Comparison of ENCODE assay signal across 19 mouse cellular contexts in the genomic region with DNA sequence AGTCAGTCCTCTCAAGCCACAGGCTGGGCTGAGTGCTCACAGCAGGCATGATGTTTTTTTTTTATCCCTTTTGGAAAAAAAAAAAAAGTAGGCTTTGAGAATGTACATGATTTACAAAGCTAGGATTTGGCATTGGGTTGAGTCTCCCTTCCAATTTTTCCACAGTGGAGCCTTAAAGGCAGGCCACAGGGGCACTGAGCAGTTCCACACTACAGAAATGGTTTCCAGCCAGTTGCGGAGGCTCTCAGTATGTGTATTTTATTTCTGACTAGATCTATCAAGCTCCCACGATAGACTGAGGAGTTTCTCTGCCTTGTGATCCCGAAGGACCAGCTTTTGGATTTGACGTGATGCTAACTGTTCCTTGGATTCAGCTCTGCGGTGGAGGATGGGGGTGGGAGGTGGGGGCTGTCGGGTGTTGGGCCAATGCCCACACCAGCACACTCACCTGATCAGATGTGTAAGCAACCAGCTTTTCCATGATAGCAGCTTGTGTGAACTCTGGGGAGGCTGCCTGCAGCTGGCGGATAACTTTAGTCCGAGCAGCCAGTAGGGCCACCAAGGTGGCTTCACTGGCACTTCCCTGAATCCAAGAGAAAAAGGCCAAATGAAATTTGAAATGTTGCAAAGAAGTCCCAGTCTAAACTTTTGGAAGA. TPM values are rescaled to one million over a fixed set of nuclear protein-coding genes. Genes with fewer than 3 reads are reported as not detected.
DNase-seq lines count a peak whose midpoint lies in the region; ATAC-seq and TF ChIP-seq lines count a peak whose summit lies in the region.
"Had no signal": no experiment of that assay in that cellular context is flagged by ENCODE, and none has a peak within 500 bp of the region (broad histone marks: within the 10 kb centered on the region; RNA-seq: fewer than 3 reads in every experiment).

No protein-coding gene starts in this region.

- WGBS in heart, postnatal 0 days: 68% methylated on average over 8 of the region's 8 CpGs
- WGBS in heart, adult 2 months: 75% methylated on average over 8 of the region's 8 CpGs
- WGBS in lung, embryonic 15.5 days: 65% methylated on average over 8 of the region's 8 CpGs
- 61% methylated on average over 8 of the region's 8 CpGs for WGBS in intestine, embryonic 16.5 days
- WGBS in stomach, embryonic 16.5 days: 54% methylated on average over 8 of the region's 8 CpGs

- no peaks in the 10 kb centered on the region for H3K36me3 ChIP-seq in heart, postnatal 0 days (replicated peaks; ENCODE audit: control insufficient read depth, insufficient read depth, low read length)
- no peaks in the 10 kb centered on the region for H3K36me3 ChIP-seq in heart, adult 2 months (ENCODE audit: control insufficient read depth, insufficient read depth, low read length)
- H3K36me3 ChIP-seq in lung, embryonic 15.5 days: no peaks in the 10 kb centered on the region
- no peaks in the 10 kb centered on the region for H3K36me3 ChIP-seq in intestine, embryonic 16.5 days (ENCODE audit: control insufficient read depth, insufficient read depth, low read length)
- H3K36me3 ChIP-seq in stomach, embryonic 16.5 days (ENCODE audit: control insufficient read depth, insufficient read depth, low read length): no peaks in the 10 kb centered on the region

- no peaks in the 10 kb centered on the region for H3K9me3 ChIP-seq in heart, postnatal 0 days (replicated peaks; ENCODE audit: control insufficient read depth, low read length)
- H3K9me3 ChIP-seq in lung, embryonic 15.5 days: no peaks in the 10 kb centered on the region
- H3K9me3 ChIP-seq in intestine, embryonic 16.5 days (ENCODE audit: control insufficient read depth, low read length): no peaks in the 10 kb centered on the region
- no peaks in the 10 kb centered on the region for H3K9me3 ChIP-seq in stomach, embryonic 16.5 days (replicated peaks; ENCODE audit: control insufficient read depth, low read length)
- H3K9me3 ChIP-seq: megakaryocyte, embryonic 14.5 days had no signal

- H3K4me1 ChIP-seq in heart, postnatal 0 days (ENCODE audit: control insufficient read depth, insufficient read depth): 0 out of 2 replicates have a peak, but pooled peaks cover 5% of the 10 kb centered on the region
- H3K4me1 ChIP-seq in heart, adult 2 months (ENCODE audit: control insufficient read depth, insufficient read depth, low read length): no peaks in the 10 kb centered on the region
- H3K4me1 ChIP-seq in lung, embryonic 15.5 days: peaks cover 26% of the 10 kb centered on the region
- peaks cover 8% of the 10 kb centered on the region; the same call in 1 of the 2 replicates for H3K4me1 ChIP-seq in intestine, embryonic 16.5 days (ENCODE audit: control insufficient read depth, insufficient read depth, low read length)
- H3K4me1 ChIP-seq in stomach, embryonic 16.5 days (ENCODE audit: control insufficient read depth, insufficient read depth, low read length): peaks cover 16% of the 10 kb centered on the region; the same call in 1 of the 2 replicates

- H3K9ac ChIP-seq in heart, postnatal 0 days (replicated peaks; ENCODE audit: low read depth, low read length): no peak overlapping the region
- H3K9ac ChIP-seq in heart, adult 2 months (ENCODE audit: low read depth, low read length): no peak overlapping the region
- no peak overlapping the region for H3K9ac ChIP-seq in lung, embryonic 15.5 days
- H3K9ac ChIP-seq in intestine, embryonic 16.5 days (ENCODE audit: low read depth, low read length): no peak overlapping the region
- no peak overlapping the region for H3K9ac ChIP-seq in stomach, embryonic 16.5 days (ENCODE audit: low read length)

- no peak overlapping the region for H3K4me2 ChIP-seq in heart, postnatal 0 days (ENCODE audit: low read depth, low read length)
- no peak overlapping the region for H3K4me2 ChIP-seq in lung, embryonic 15.5 days
- no peak overlapping the region for H3K4me2 ChIP-seq in intestine, embryonic 16.5 days (ENCODE audit: low read depth, low read length)
- no peak overlapping the region for H3K4me2 ChIP-seq in stomach, embryonic 16.5 days (ENCODE audit: low read depth, low read length)
- H3K4me2 ChIP-seq: heart, embryonic 11.5 days had no signal

- H3K27ac ChIP-seq in heart, postnatal 0 days (ENCODE audit: low read depth): peak overlapping the region; percentile 32
- no peak overlapping the region for H3K27ac ChIP-seq in heart, adult 2 months
- H3K27ac ChIP-seq in lung, embryonic 15.5 days: peak overlapping the region; percentile 37
- peak overlapping the region; percentile 79 for H3K27ac ChIP-seq in intestine, embryonic 16.5 days (ENCODE audit: low read length)
- peak overlapping the region; percentile 96 for H3K27ac ChIP-seq in stomach, embryonic 16.5 days (ENCODE audit: low read length)

- TF ChIP-seq EP300 in heart, postnatal 0 days (IDR thresholded peaks at IDR 0.05; ENCODE audit: low read depth): no peak
- TF ChIP-seq EP300 in heart, adult 2 months (IDR thresholded peaks at IDR 0.05; ENCODE audit: insufficient read depth, low read depth, low read length): no peak

- H3K79me2 ChIP-seq in heart, adult 2 months (replicated peaks; ENCODE audit: control insufficient read depth, insufficient read depth, low read length): no peaks in the 10 kb centered on the region

- intact Hi-C loops in heart, adult 2 months (cut with DNase I): no loop called here
- intact Hi-C loops in left cerebral cortex, postnatal 4 days (cut with DNase I): no loop called here

- TF ChIP-seq POLR2A in heart, adult 2 months (IDR thresholded peaks at IDR 0.05; ENCODE audit: insufficient read depth, low read depth, low read length): no peak

- no peak for ATAC-seq in heart, postnatal 0 days (ENCODE audit: insufficient read depth, low read depth)
- ATAC-seq in lung, embryonic 15.5 days (ENCODE audit: borderline replicate concordance, extremely low read depth, low FRiP score, low TSS enrichment): peak; percentile 72
- peak; percentile 37 for ATAC-seq in intestine, embryonic 16.5 days
- ATAC-seq in stomach, embryonic 16.5 days (ENCODE audit: insufficient read depth, low FRiP score): peak; percentile 67
- ATAC-seq: activated CD4-positive, CD25-positive, alpha-beta regulatory T cell, adult 4 months; midbrain, embryonic 16.5 days; Patski had no signal

- TF ChIP-seq CTCF in heart, postnatal 0 days (IDR thresholded peaks at IDR 0.05; ENCODE audit: low read depth): no peak
- TF ChIP-seq CTCF in heart, adult 2 months (IDR thresholded peaks at IDR 0.05): no peak

- no peak for DNase-seq in heart, postnatal 0 days (ENCODE audit: low spot score)
- DNase-seq in heart, adult 2 months: no peak
- DNase-seq in lung, postnatal 4 days: no peak
- no peak for DNase-seq in right cerebral cortex, postnatal 25 days
- DNase-seq in left cerebral cortex, postnatal 4 days: no peak
- DNase-seq: adrenal gland, postnatal 36 days; cerebellum, adult 2 months; gastrocnemius, postnatal 25 days; kidney, adult 18-20 months; spleen, adult 18-20 months; thymus, postnatal 25 days had no signal

- H3K4me3 ChIP-seq in heart, postnatal 0 days (ENCODE audit: low read depth, low read length): no peak overlapping the region
- H3K4me3 ChIP-seq in heart, adult 2 months: no peak overlapping the region
- H3K4me3 ChIP-seq in lung, embryonic 15.5 days: no peak overlapping the region
- no peak overlapping the region for H3K4me3 ChIP-seq in intestine, embryonic 16.5 days (ENCODE audit: low read length)
- H3K4me3 ChIP-seq in stomach, embryonic 16.5 days (replicated peaks; ENCODE audit: low read length): no peak overlapping the region
- H3K4me3 ChIP-seq: megakaryocyte, embryonic 14.5 days had no signal

- no peaks in the 10 kb centered on the region for H3K27me3 ChIP-seq in heart, postnatal 0 days (ENCODE audit: control insufficient read depth, insufficient read depth, low read length)
- H3K27me3 ChIP-seq in heart, adult 2 months (ENCODE audit: control insufficient read depth, insufficient read depth, low read length): no peaks in the 10 kb centered on the region
- no peaks in the 10 kb centered on the region for H3K27me3 ChIP-seq in lung, embryonic 15.5 days
- H3K27me3 ChIP-seq in intestine, embryonic 16.5 days (replicated peaks; ENCODE audit: control insufficient read depth, insufficient read depth, low read length): no peaks in the 10 kb centered on the region
- no peaks in the 10 kb centered on the region for H3K27me3 ChIP-seq in stomach, embryonic 16.5 days (ENCODE audit: control insufficient read depth, insufficient read depth, low read length)

RNA-seq across cellular contexts. Expression of gene Ddc, which starts 33.4 kb away (rescaled TPM):
- total RNA-seq in heart, postnatal 0 days (2014; rRNA removed; ENCODE audit: low replicate concordance): 248 and 309 TPM in 2 replicates
- polyA plus RNA-seq in heart, postnatal 0 days (2015; fragmentation: Nextera tagmentation; extraction: Ambion mirVana): 129 and 140 TPM in 2 replicates
- total RNA-seq in heart, adult 2 months (2021): 1 to 10 TPM in 1 of 2 experiments, under 1 TPM in 1; 0.91 to 1.3 TPM
- 2.3 and 4.4 TPM in 2 replicates for polyA plus RNA-seq in heart, adult 2 months (2012; rRNA removed)
- polyA plus RNA-seq in lung, embryonic 15.5 days (2015; fragmentation: Nextera tagmentation; extraction: Ambion mirVana): 15.4 and 16.4 TPM in 2 replicates
- 44.0 and 44.7 TPM in 2 replicates for polyA plus RNA-seq in intestine, embryonic 16.5 days (2015; fragmentation: Nextera tagmentation; extraction: Ambion mirVana)
- 48.7 and 49.1 TPM in 2 replicates for polyA plus RNA-seq in stomach, embryonic 16.5 days (2015; fragmentation: Nextera tagmentation; extraction: Ambion mirVana)
- total RNA-seq in left cerebral cortex, postnatal 4 days (2021): 1 to 10 TPM; 2.6 to 3.7 TPM

RNA-seq across cellular contexts. Expression of gene Fignl1, which starts 55.8 kb away (rescaled TPM):
- total RNA-seq in heart, postnatal 0 days (2014; rRNA removed; ENCODE audit: low replicate concordance): 10.8 and 11.4 TPM in 2 replicates
- 11.6 and 12.0 TPM in 2 replicates for polyA plus RNA-seq in heart, postnatal 0 days (2015; fragmentation: Nextera tagmentation; extraction: Ambion mirVana)
- total RNA-seq in heart, adult 2 months (2021): under 1 TPM; 0.21 to 0.30 TPM
- 0.15 and 1.2 TPM in 2 replicates for polyA plus RNA-seq in heart, adult 2 months (2012; rRNA removed)
- polyA plus RNA-seq in lung, embryonic 15.5 days (2015; fragmentation: Nextera tagmentation; extraction: Ambion mirVana): 86.1 and 88.1 TPM in 2 replicates
- polyA plus RNA-seq in intestine, embryonic 16.5 days (2015; fragmentation: Nextera tagmentation; extraction: Ambion mirVana): 38.1 and 40.4 TPM in 2 replicates
- 47.3 and 50.1 TPM in 2 replicates for polyA plus RNA-seq in stomach, embryonic 16.5 days (2015; fragmentation: Nextera tagmentation; extraction: Ambion mirVana)
- total RNA-seq in left cerebral cortex, postnatal 4 days (2021): 1 to 10 TPM; 3.6 to 5.6 TPM
